Mouse (Mus musculus) liver, postnatal 0 days (tissue): ENCODE results near the gene Gm10118.

ENCODE experiments used
- CTCF ChIP-seq: sonication (generic); IDR thresholded peaks from 2 replicates; pipeline ENCODE4 v1.5.1; 2016; ENCODE audit warnings: antibody characterized with exemption, low read depth
- EP300 ChIP-seq: IDR thresholded peaks from 2 replicates; pipeline ENCODE4 v1.6.1; 2016; ENCODE audit warnings: antibody characterized with exemption, low read depth, mild to moderate bottlenecking

GRCm38 (mm10) chr10:63908878-63909277, 18.4 kb downstream of the Gm10118 start:
- TF ChIP-seq CTCF = no peak
- no peak for TF ChIP-seq EP300
